Mouse (Mus musculus) forebrain, postnatal 0 days (tissue): ENCODE measurements around the gene Tubgcp2. TPM values are rescaled to one million over a fixed set of nuclear protein-coding genes. Genes with fewer than 3 reads are reported as not detected.

Experiments
- ATAC-seq: fragments of 200-750 bp; cut with Nextera tagmentation; 2 replicates; pipeline ENCODE4 v1.8.0; 2017; ENCODE audit warnings: mild to moderate bottlenecking, moderate library complexity
- DNase-seq: peaks from one replicate; pipeline ENCODE4 v3.0.0-alpha.2; 2015
- H3K27ac ChIP-seq: fragments of 300-500 bp; sonication (generic); 2 replicates; pipeline ENCODE4 v1.5.1; 2014; ENCODE audit warnings: low read depth, mild to moderate bottlenecking, antibody characterized with exemption, low read length, moderate library complexity, mixed read lengths
- H3K27me3 ChIP-seq: fragments of 300-500 bp; sonication (generic); 2 replicates; pipeline ENCODE4 v1.6.1; 2014; ENCODE audit warnings: mild to moderate bottlenecking, low read length, mixed read lengths; ENCODE audit not compliant: insufficient read depth
- H3K36me3 ChIP-seq: fragments of 300-500 bp; sonication (generic); 2 replicates; pipeline ENCODE4 v1.6.1; 2014; ENCODE audit warnings: mild to moderate bottlenecking, moderate library complexity; ENCODE audit not compliant: insufficient read depth
- H3K4me1 ChIP-seq: fragments of 300-500 bp; sonication (generic); 2 replicates; pipeline ENCODE4 v1.6.1; 2014; ENCODE audit warnings: antibody characterized with exemption; ENCODE audit not compliant: insufficient read depth
- H3K4me2 ChIP-seq: fragments of 300-500 bp; sonication (generic); 2 replicates; pipeline ENCODE4 v1.6.1; 2014; ENCODE audit warnings: low read depth, mild to moderate bottlenecking, moderate library complexity
- H3K4me3 ChIP-seq: fragments of 300-500 bp; sonication (generic); 2 replicates; pipeline ENCODE4 v1.5.1; 2014; ENCODE audit warnings: low read depth, low read length, mixed read lengths
- H3K9ac ChIP-seq: fragments of 300-500 bp; sonication (generic); 2 replicates; pipeline ENCODE4 v1.6.1; 2014; ENCODE audit warnings: mild to moderate bottlenecking
- H3K9me3 ChIP-seq: fragments of 300-500 bp; sonication (generic); 2 replicates; pipeline ENCODE4 v1.6.1; 2016; ENCODE audit warnings: low read length
- CTCF ChIP-seq: sonication (generic); IDR thresholded peaks from 2 replicates; pipeline ENCODE4 v1.5.1; 2016; ENCODE audit warnings: antibody characterized with exemption, control low read depth, low read depth
- WGBS: fragments of 180-500 bp; shearing (Covaris S2); extraction: QIAGEN DNeasy Blood & Tissue Kit; methylation state at CpG from one replicate; pipeline ENCODE4 v1.1.7; 2014; 5-methylcytosine and 5-hydroxymethylcytosine counted together
- polyA plus RNA-seq: library from polyadenylated mRNA; unstranded; fragments of >200 nt; fragmentation: Nextera tagmentation; extraction: Ambion mirVana; gene quantifications from 2 replicates; pipeline ENCODE4 v1.2.1, GENCODE M21; 2015
- total RNA-seq: library from RNA; depleted of rRNA; stranded (reverse); fragments of >200 nt; gene quantifications from 2 replicates; pipeline ENCODE4 v1.2.3, GENCODE M21; 2014

Gene Tubgcp2
- total and polyA plus RNA-seq, 2 experiments from 2014 or later, result 68.1 to 79.8 TPM

GRCm38 (mm10) chr7:140070042-140070711, 33.7 kb upstream of the Tubgcp2 start:
- H3K27me3 ChIP-seq, result no peaks in the 10 kb centered on the region
- no peak for TF ChIP-seq CTCF
- peaks cover 36% of the 10 kb centered on the region for H3K36me3 ChIP-seq
- no peak for DNase-seq
- H3K9ac ChIP-seq, result no peak overlapping the region
- H3K4me3 ChIP-seq, result no peak overlapping the region
- no peaks in the 10 kb centered on the region for H3K9me3 ChIP-seq
- no peak for ATAC-seq
- no peak overlapping the region; the same call in 1 of the 2 replicates for H3K4me2 ChIP-seq
- no peak overlapping the region for H3K27ac ChIP-seq
- no peaks in the 10 kb centered on the region for H3K4me1 ChIP-seq
- 35% methylated on average over 37 of the region's 39 CpGs for WGBS

GRCm38 (mm10) chr7:140067397-140067796, 30.9 kb upstream of the Tubgcp2 start:
- ATAC-seq, result no peak
- Histone ChIP-seq H3K4me2 (no peak overlapping the region), H3K36me3 (peaks cover 31% of the 10 kb centered on the region), H3K9me3 (no peaks in the 10 kb centered on the region), H3K27ac (no peak overlapping the region), H3K4me3 (no peak overlapping the region), H3K4me1 (no peaks in the 10 kb centered on the region), H3K9ac (no peak overlapping the region), H3K27me3 (no peaks in the 10 kb centered on the region)
- TF ChIP-seq CTCF, result no peak
- WGBS, result 65% methylated on average over 6 of the region's 6 CpGs
- no peak for DNase-seq

GRCm38 (mm10) chr7:140063092-140063491, 26.6 kb upstream of the Tubgcp2 start:
- H3K27me3 ChIP-seq, result peaks cover 3% of the 10 kb centered on the region
- peak; percentile 93 for TF ChIP-seq CTCF
- no peaks in the 10 kb centered on the region for H3K9me3 ChIP-seq
- no peak overlapping the region for H3K4me3 ChIP-seq
- H3K27ac ChIP-seq, result no peak overlapping the region
- peak; percentile 49 for ATAC-seq
- no peaks in the 10 kb centered on the region for H3K36me3 ChIP-seq
- peak; percentile 86 for DNase-seq
- no peak overlapping the region for H3K9ac ChIP-seq
- no peak overlapping the region for H3K4me2 ChIP-seq
- WGBS, result 17% methylated on average over 7 of the region's 7 CpGs
- peaks cover 16% of the 10 kb centered on the region for H3K4me1 ChIP-seq

GRCm38 (mm10) chr7:140062307-140062706, 25.8 kb upstream of the Tubgcp2 start:
- Histone ChIP-seq H3K4me2 (no peak overlapping the region), H3K9ac (no peak overlapping the region), H3K9me3 (no peaks in the 10 kb centered on the region), H3K4me1 (peaks cover 19% of the 10 kb centered on the region), H3K36me3 (no peaks in the 10 kb centered on the region), H3K27ac (no peak overlapping the region), H3K27me3 (peaks cover 3% of the 10 kb centered on the region), H3K4me3 (no peak overlapping the region)
- 9% methylated on average over 11 of the region's 11 CpGs for WGBS
- TF ChIP-seq CTCF, result peak; percentile 64
- ATAC-seq (no peak), DNase-seq (peak; percentile 57)

GRCm38 (mm10) chr7:140061832-140062130, 25.3 kb upstream of the Tubgcp2 start:
- DNase-seq (no peak), ATAC-seq (no peak)
- H3K27me3 ChIP-seq, result peaks cover 3% of the 10 kb centered on the region
- H3K27ac ChIP-seq, result no peak overlapping the region
- peaks cover 19% of the 10 kb centered on the region for H3K4me1 ChIP-seq
- H3K4me2 ChIP-seq, result peak overlapping the region; percentile 88
- 5% methylated on average over 6 of the region's 6 CpGs for WGBS
- H3K4me3 ChIP-seq, result peak overlapping the region; percentile 35; the same call in 1 of the 2 replicates
- no peak for TF ChIP-seq CTCF
- peak overlapping the region; percentile 54 for H3K9ac ChIP-seq
- H3K36me3 ChIP-seq, result no peaks in the 10 kb centered on the region
- H3K9me3 ChIP-seq, result no peaks in the 10 kb centered on the region

- Histone ChIP-seq H3K4me1 (peaks cover 19% of the 10 kb centered on the region), H3K27me3 (peaks cover 3% of the 10 kb centered on the region), H3K9ac (peak overlapping the region; percentile 54), H3K4me2 (peak overlapping the region; percentile 88), H3K36me3 (no peaks in the 10 kb centered on the region), H3K27ac (0 out of 2 replicates have a peak overlapping the region, but pooled peaks have one; percentile 3), H3K4me3 (peak overlapping the region; percentile 35), H3K9me3 (no peaks in the 10 kb centered on the region)
- WGBS, result 1% methylated on average over 47 of the region's 47 CpGs
- DNase-seq (peak; percentile 75), ATAC-seq (peak; percentile 53)
- TF ChIP-seq CTCF, result 0 out of 2 replicates have a peak, but pooled peaks have one; percentile 21
Measured at GRCm38 (mm10) chr7:140060936-140061831, 24.7 kb upstream of the Tubgcp2 start.

GRCm38 (mm10) chr7:140059601-140060000, 23.1 kb upstream of the Tubgcp2 start:
- Histone ChIP-seq H3K4me3 (no peak overlapping the region), H3K27ac (no peak overlapping the region), H3K9ac (no peak overlapping the region), H3K36me3 (no peaks in the 10 kb centered on the region), H3K4me1 (peaks cover 19% of the 10 kb centered on the region), H3K4me2 (no peak overlapping the region), H3K27me3 (peaks cover 3% of the 10 kb centered on the region), H3K9me3 (no peaks in the 10 kb centered on the region)
- no peak for ATAC-seq
- no peak for TF ChIP-seq CTCF
- no peak for DNase-seq
- 37% methylated on average over 4 of the region's 4 CpGs for WGBS
